Mouse (Mus musculus): ENCODE measurements around the gene P2rx4. TPM values are rescaled to one million over a fixed set of nuclear protein-coding genes. Genes with fewer than 3 reads are reported as not detected.
A peak's percentile ranks its signal among the peaks of the same experiment; 100 is the strongest.

The P2rx4 gene
- polyA plus RNA-seq, 1 experiment from 2014 or later = 5.6 TPM

- Histone ChIP-seq H3K9me3 (no peaks in the 10 kb centered on the region), H3K36me3 (replicated peaks) (no peaks in the 10 kb centered on the region), H3K27ac (no peak overlapping the region), H3K4me1 (peaks cover 15% of the 10 kb centered on the region), H3K9ac (no peak overlapping the region), H3K27me3 (no peaks in the 10 kb centered on the region), H3K4me3 (replicated peaks) (no peak overlapping the region), H3K4me2 (no peak overlapping the region)
- WGBS = 92% methylated on average over 7 of the region's 7 CpGs
- ATAC-seq (ENCODE audit: low FRiP score) = no peak
These were observed 18.2 kb upstream of the P2rx4 start for GRCm38 (mm10) chr5:122689153-122689552.

GRCm38 (mm10) chr5:122690486-122690885 lies 16.9 kb upstream of the P2rx4 start:
- H3K9me3 ChIP-seq = no peaks in the 10 kb centered on the region
- H3K27ac ChIP-seq = no peak overlapping the region
- no peak overlapping the region for H3K4me3 ChIP-seq (replicated peaks)
- H3K36me3 ChIP-seq (replicated peaks) = no peaks in the 10 kb centered on the region
- no peak for ATAC-seq (ENCODE audit: low FRiP score)
- H3K4me1 ChIP-seq = peaks cover 15% of the 10 kb centered on the region
- WGBS = 54% methylated on average over 6 of the region's 6 CpGs
- no peak overlapping the region for H3K4me2 ChIP-seq
- H3K9ac ChIP-seq = no peak overlapping the region
- H3K27me3 ChIP-seq = no peaks in the 10 kb centered on the region

GRCm38 (mm10) chr5:122693431-122694207 lies 13.7 kb upstream of the P2rx4 start:
- Histone ChIP-seq H3K4me1 (peaks cover 15% of the 10 kb centered on the region), H3K27me3 (no peaks in the 10 kb centered on the region), H3K9me3 (no peaks in the 10 kb centered on the region), H3K36me3 (replicated peaks) (no peaks in the 10 kb centered on the region), H3K4me3 (replicated peaks) (no peak overlapping the region), H3K27ac (peak overlapping the region; percentile 66), H3K4me2 (no peak overlapping the region), H3K9ac (no peak overlapping the region)
- WGBS = 26% methylated on average over 13 of the region's 13 CpGs
- ATAC-seq (ENCODE audit: low FRiP score) = no peak; the same call in 1 of the 2 replicates

GRCm38 (mm10) chr5:122695516-122695915 lies 11.8 kb upstream of the P2rx4 start:
- Histone ChIP-seq H3K4me2 (no peak overlapping the region), H3K9me3 (no peaks in the 10 kb centered on the region), H3K27ac (no peak overlapping the region), H3K36me3 (replicated peaks) (no peaks in the 10 kb centered on the region), H3K4me1 (peaks cover 15% of the 10 kb centered on the region), H3K9ac (no peak overlapping the region), H3K27me3 (no peaks in the 10 kb centered on the region), H3K4me3 (replicated peaks) (no peak overlapping the region)
- WGBS = 77% methylated on average over 8 of the region's 8 CpGs
- no peak for ATAC-seq (ENCODE audit: low FRiP score)

GRCm38 (mm10) chr5:122698041-122698700 lies 9.2 kb upstream of the P2rx4 start:
- no peak overlapping the region for H3K27ac ChIP-seq
- peaks cover 10% of the 10 kb centered on the region for H3K4me1 ChIP-seq
- H3K4me3 ChIP-seq (replicated peaks) = no peak overlapping the region
- 92% methylated on average over 10 of the region's 10 CpGs for WGBS
- H3K4me2 ChIP-seq = no peak overlapping the region
- no peaks in the 10 kb centered on the region for H3K9me3 ChIP-seq
- no peaks in the 10 kb centered on the region for H3K36me3 ChIP-seq (replicated peaks)
- no peak overlapping the region for H3K9ac ChIP-seq
- no peak for ATAC-seq (ENCODE audit: low FRiP score)
- 0 out of 2 replicates have a peak, but pooled peaks cover 3% of the 10 kb centered on the region for H3K27me3 ChIP-seq

GRCm38 (mm10) chr5:122698701-122699060 lies 8.7 kb upstream of the P2rx4 start:
- H3K4me1 ChIP-seq = peaks cover 5% of the 10 kb centered on the region
- H3K9ac ChIP-seq = no peak overlapping the region
- no peaks in the 10 kb centered on the region for H3K36me3 ChIP-seq (replicated peaks)
- H3K27ac ChIP-seq = no peak overlapping the region
- 0 out of 2 replicates have a peak, but pooled peaks cover 3% of the 10 kb centered on the region for H3K27me3 ChIP-seq
- no peak for ATAC-seq (ENCODE audit: low FRiP score)
- no peak overlapping the region for H3K4me3 ChIP-seq (replicated peaks)
- 88% methylated on average over 9 of the region's 9 CpGs for WGBS
- H3K4me2 ChIP-seq = no peak overlapping the region
- H3K9me3 ChIP-seq = no peaks in the 10 kb centered on the region

- Histone ChIP-seq H3K4me3 (replicated peaks) (no peak overlapping the region), H3K9ac (no peak overlapping the region), H3K27me3 (0 out of 2 replicates have a peak, but pooled peaks cover 3% of the 10 kb centered on the region), H3K9me3 (no peaks in the 10 kb centered on the region), H3K27ac (no peak overlapping the region), H3K4me2 (no peak overlapping the region), H3K36me3 (replicated peaks) (no peaks in the 10 kb centered on the region), H3K4me1 (no peaks in the 10 kb centered on the region)
- ATAC-seq (ENCODE audit: low FRiP score) = no peak
- 87% methylated on average over 12 of the region's 12 CpGs for WGBS
These were observed 7.1 kb upstream of the P2rx4 start for GRCm38 (mm10) chr5:122700109-122700836.

- H3K4me3 ChIP-seq (replicated peaks) = no peak overlapping the region
- no peaks in the 10 kb centered on the region for H3K9me3 ChIP-seq
- no peaks in the 10 kb centered on the region for H3K36me3 ChIP-seq (replicated peaks)
- H3K4me1 ChIP-seq = no peaks in the 10 kb centered on the region
- no peak overlapping the region for H3K9ac ChIP-seq
- 81% methylated on average over 5 of the region's 5 CpGs for WGBS
- no peak overlapping the region for H3K27ac ChIP-seq
- no peak overlapping the region for H3K4me2 ChIP-seq
- no peak for ATAC-seq (ENCODE audit: low FRiP score)
- 0 out of 2 replicates have a peak, but pooled peaks cover 3% of the 10 kb centered on the region for H3K27me3 ChIP-seq
These were observed 6.5 kb upstream of the P2rx4 start for GRCm38 (mm10) chr5:122700837-122701212.

- Histone ChIP-seq H3K36me3 (replicated peaks) (no peaks in the 10 kb centered on the region), H3K4me1 (peaks cover 5% of the 10 kb centered on the region), H3K9me3 (no peaks in the 10 kb centered on the region), H3K4me2 (no peak overlapping the region), H3K9ac (no peak overlapping the region), H3K27ac (no peak overlapping the region), H3K27me3 (peaks cover 7% of the 10 kb centered on the region; the same call in 1 of the 2 replicates), H3K4me3 (replicated peaks) (no peak overlapping the region)
- no peak for ATAC-seq (ENCODE audit: low FRiP score)
- 79% methylated on average over 6 of the region's 6 CpGs for WGBS
These were observed 5.2 kb upstream of the P2rx4 start for GRCm38 (mm10) chr5:122702156-122702555.

GRCm38 (mm10) chr5:122703574-122703973 lies 3.8 kb upstream of the P2rx4 start:
- H3K27me3 ChIP-seq = peaks cover 7% of the 10 kb centered on the region; the same call in 1 of the 2 replicates
- H3K9me3 ChIP-seq = no peaks in the 10 kb centered on the region
- no peak for ATAC-seq (ENCODE audit: low FRiP score)
- H3K27ac ChIP-seq = no peak overlapping the region
- peaks cover 6% of the 10 kb centered on the region for H3K4me1 ChIP-seq
- 88% methylated on average over 2 of the region's 2 CpGs for WGBS
- H3K4me3 ChIP-seq (replicated peaks) = no peak overlapping the region
- H3K36me3 ChIP-seq (replicated peaks) = no peaks in the 10 kb centered on the region
- H3K9ac ChIP-seq = no peak overlapping the region
- no peak overlapping the region for H3K4me2 ChIP-seq

GRCm38 (mm10) chr5:122704571-122704970 lies 2.8 kb upstream of the P2rx4 start:
- peaks cover 6% of the 10 kb centered on the region for H3K4me1 ChIP-seq
- no peak overlapping the region for H3K27ac ChIP-seq
- H3K27me3 ChIP-seq = peaks cover 7% of the 10 kb centered on the region; the same call in 1 of the 2 replicates
- no peak for ATAC-seq (ENCODE audit: low FRiP score)
- H3K36me3 ChIP-seq (replicated peaks) = no peaks in the 10 kb centered on the region
- no peak overlapping the region for H3K4me2 ChIP-seq
- H3K9me3 ChIP-seq = no peaks in the 10 kb centered on the region
- no peak overlapping the region for H3K9ac ChIP-seq
- H3K4me3 ChIP-seq (replicated peaks) = no peak overlapping the region
- WGBS = 92% methylated on average over 4 of the region's 4 CpGs

GRCm38 (mm10) chr5:122705174-122705573 lies 2.2 kb upstream of the P2rx4 start:
- H3K27ac ChIP-seq = no peak overlapping the region
- no peaks in the 10 kb centered on the region for H3K36me3 ChIP-seq (replicated peaks)
- ATAC-seq (ENCODE audit: low FRiP score) = no peak
- H3K9ac ChIP-seq = no peak overlapping the region
- no peak overlapping the region for H3K4me2 ChIP-seq
- no peak overlapping the region for H3K4me3 ChIP-seq (replicated peaks)
- no peaks in the 10 kb centered on the region for H3K9me3 ChIP-seq
- peaks cover 6% of the 10 kb centered on the region for H3K4me1 ChIP-seq
- peaks cover 7% of the 10 kb centered on the region; the same call in 1 of the 2 replicates for H3K27me3 ChIP-seq
- WGBS = 78% methylated on average over 3 of the region's 3 CpGs
